Mouse (Mus musculus): ENCODE results near the gene Retsat. TPM values are rescaled to one million over a fixed set of nuclear protein-coding genes. Genes with fewer than 3 reads are reported as not detected.

Retsat gene
- polyA plus RNA-seq, 1 experiment, result 4.0 TPM

GRCm38 (mm10) chr6:72576041-72576440 is 22.2 kb upstream of the Retsat start:
- H3K4me1 ChIP-seq (ENCODE audit: control insufficient read depth, insufficient read depth, low read length), result no peaks in the 10 kb centered on the region
- H3K4me3 ChIP-seq (replicated peaks; ENCODE audit: control insufficient read depth, low read depth, low read length), result no peak overlapping the region
- H3K27ac ChIP-seq (ENCODE audit: control insufficient read depth, insufficient read depth, low read depth, low read length, poor library complexity), result no peak overlapping the region
- WGBS, result 89% methylated on average over 3 of the region's 3 CpGs
- TF ChIP-seq POLR2A (IDR thresholded peaks at IDR 0.05; ENCODE audit: borderline replicate concordance, control insufficient read depth, low read depth, low read length) (no peak), CTCF (IDR thresholded peaks at IDR 0.05; ENCODE audit: control insufficient read depth, insufficient read depth, low read length) (no peak)

DNA sequence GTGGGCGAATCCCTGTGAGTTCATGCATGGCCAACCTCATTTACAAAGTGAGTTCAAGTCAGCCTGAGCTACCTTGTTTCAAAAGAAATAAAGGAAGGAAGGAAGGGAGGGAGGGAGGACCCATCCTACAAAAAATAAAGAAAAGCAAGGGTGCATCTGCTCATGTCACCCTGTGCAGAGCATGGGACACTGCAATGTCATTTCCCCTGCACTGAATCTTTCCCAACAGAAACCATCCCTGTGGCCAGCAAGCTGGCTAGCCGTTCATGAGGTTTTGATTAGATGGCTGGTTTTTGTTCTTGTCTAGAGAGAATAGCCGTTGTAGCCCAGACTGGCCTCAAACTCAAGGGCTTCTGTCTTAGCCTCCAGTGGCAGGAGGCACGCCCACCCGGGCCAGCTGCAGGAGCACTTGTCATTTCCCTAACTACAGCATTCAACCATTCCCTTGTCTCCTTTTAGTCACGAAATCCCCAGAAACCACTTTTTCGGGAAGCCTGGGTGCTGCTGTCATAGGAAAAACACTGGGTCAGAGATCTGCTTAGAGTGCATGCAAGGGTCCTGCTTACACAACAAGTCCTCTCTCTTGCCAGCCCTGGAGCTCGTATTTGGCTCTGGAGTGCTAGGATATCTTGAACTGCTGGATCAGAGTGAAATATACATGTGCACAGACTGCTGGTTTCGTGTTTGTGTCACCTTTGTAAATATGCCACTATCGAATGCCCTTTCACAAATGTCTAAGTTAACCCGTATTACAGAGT is 16.5 kb upstream of the Retsat start:
- Histone ChIP-seq H3K27ac (ENCODE audit: control insufficient read depth, insufficient read depth, low read depth, low read length, poor library complexity) (no peak overlapping the region), H3K4me1 (ENCODE audit: control insufficient read depth, insufficient read depth, low read length) (no peaks in the 10 kb centered on the region), H3K4me3 (replicated peaks; ENCODE audit: control insufficient read depth, low read depth, low read length) (no peak overlapping the region)
- TF ChIP-seq CTCF (IDR thresholded peaks at IDR 0.05; ENCODE audit: control insufficient read depth, insufficient read depth, low read length), result no peak
- no peak for TF ChIP-seq POLR2A (IDR thresholded peaks at IDR 0.05; ENCODE audit: borderline replicate concordance, control insufficient read depth, low read depth, low read length)
- 44% methylated on average over 11 of the region's 11 CpGs for WGBS

GRCm38 (mm10) chr6:72583211-72583839 is 14.9 kb upstream of the Retsat start:
- no peak overlapping the region for H3K27ac ChIP-seq (ENCODE audit: control insufficient read depth, insufficient read depth, low read depth, low read length, poor library complexity)
- H3K4me3 ChIP-seq (replicated peaks; ENCODE audit: control insufficient read depth, low read depth, low read length), result no peak overlapping the region

GRCm38 (mm10) chr6:72584154-72584553 is 14.1 kb upstream of the Retsat start:
- 91% methylated on average over 11 of the region's 11 CpGs for WGBS
- no peak overlapping the region for H3K27ac ChIP-seq (ENCODE audit: control insufficient read depth, insufficient read depth, low read depth, low read length, poor library complexity)

More at GRCm38 (mm10) chr6:72583211-72583839, 14.9 kb upstream of the Retsat start:
- WGBS, result 85% methylated on average over 4 of the region's 4 CpGs
- no peaks in the 10 kb centered on the region for H3K4me1 ChIP-seq (ENCODE audit: control insufficient read depth, insufficient read depth, low read length)
- TF ChIP-seq POLR2A (IDR thresholded peaks at IDR 0.05; ENCODE audit: borderline replicate concordance, control insufficient read depth, low read depth, low read length), result no peak
- TF ChIP-seq CTCF (IDR thresholded peaks at IDR 0.05; ENCODE audit: control insufficient read depth, insufficient read depth, low read length), result no peak

GRCm38 (mm10) chr6:72586701-72587100 is 11.6 kb upstream of the Retsat start:
- 67% methylated on average over 3 of the region's 3 CpGs for WGBS
- TF ChIP-seq POLR2A (IDR thresholded peaks at IDR 0.05; ENCODE audit: borderline replicate concordance, control insufficient read depth, low read depth, low read length) (no peak), CTCF (IDR thresholded peaks at IDR 0.05; ENCODE audit: control insufficient read depth, insufficient read depth, low read length) (no peak)
- H3K27ac ChIP-seq (ENCODE audit: control insufficient read depth, insufficient read depth, low read depth, low read length, poor library complexity), result no peak overlapping the region
- no peaks in the 10 kb centered on the region for H3K4me1 ChIP-seq (ENCODE audit: control insufficient read depth, insufficient read depth, low read length)
- no peak overlapping the region for H3K4me3 ChIP-seq (replicated peaks; ENCODE audit: control insufficient read depth, low read depth, low read length)

More at GRCm38 (mm10) chr6:72584154-72584553, 14.1 kb upstream of the Retsat start:
- Histone ChIP-seq H3K4me1 (ENCODE audit: control insufficient read depth, insufficient read depth, low read length) (no peaks in the 10 kb centered on the region), H3K4me3 (replicated peaks; ENCODE audit: control insufficient read depth, low read depth, low read length) (no peak overlapping the region)
- no peak for TF ChIP-seq POLR2A (IDR thresholded peaks at IDR 0.05; ENCODE audit: borderline replicate concordance, control insufficient read depth, low read depth, low read length)

GRCm38 (mm10) chr6:72588307-72588706 is 10.0 kb upstream of the Retsat start:
- H3K27ac ChIP-seq (ENCODE audit: control insufficient read depth, insufficient read depth, low read depth, low read length, poor library complexity), result no peak overlapping the region
- no peaks in the 10 kb centered on the region for H3K4me1 ChIP-seq (ENCODE audit: control insufficient read depth, insufficient read depth, low read length)
- TF ChIP-seq POLR2A (IDR thresholded peaks at IDR 0.05; ENCODE audit: borderline replicate concordance, control insufficient read depth, low read depth, low read length), result no peak
- TF ChIP-seq CTCF (IDR thresholded peaks at IDR 0.05; ENCODE audit: control insufficient read depth, insufficient read depth, low read length), result no peak
- H3K4me3 ChIP-seq (replicated peaks; ENCODE audit: control insufficient read depth, low read depth, low read length), result no peak overlapping the region

GRCm38 (mm10) chr6:72590111-72590510 is 8.2 kb upstream of the Retsat start:
- H3K4me1 ChIP-seq (ENCODE audit: control insufficient read depth, insufficient read depth, low read length), result no peaks in the 10 kb centered on the region
- H3K4me3 ChIP-seq (replicated peaks; ENCODE audit: control insufficient read depth, low read depth, low read length), result no peak overlapping the region
- H3K27ac ChIP-seq (ENCODE audit: control insufficient read depth, insufficient read depth, low read depth, low read length, poor library complexity), result no peak overlapping the region
- TF ChIP-seq POLR2A (IDR thresholded peaks at IDR 0.05; ENCODE audit: borderline replicate concordance, control insufficient read depth, low read depth, low read length) (no peak), CTCF (IDR thresholded peaks at IDR 0.05; ENCODE audit: control insufficient read depth, insufficient read depth, low read length) (no peak)

DNA sequence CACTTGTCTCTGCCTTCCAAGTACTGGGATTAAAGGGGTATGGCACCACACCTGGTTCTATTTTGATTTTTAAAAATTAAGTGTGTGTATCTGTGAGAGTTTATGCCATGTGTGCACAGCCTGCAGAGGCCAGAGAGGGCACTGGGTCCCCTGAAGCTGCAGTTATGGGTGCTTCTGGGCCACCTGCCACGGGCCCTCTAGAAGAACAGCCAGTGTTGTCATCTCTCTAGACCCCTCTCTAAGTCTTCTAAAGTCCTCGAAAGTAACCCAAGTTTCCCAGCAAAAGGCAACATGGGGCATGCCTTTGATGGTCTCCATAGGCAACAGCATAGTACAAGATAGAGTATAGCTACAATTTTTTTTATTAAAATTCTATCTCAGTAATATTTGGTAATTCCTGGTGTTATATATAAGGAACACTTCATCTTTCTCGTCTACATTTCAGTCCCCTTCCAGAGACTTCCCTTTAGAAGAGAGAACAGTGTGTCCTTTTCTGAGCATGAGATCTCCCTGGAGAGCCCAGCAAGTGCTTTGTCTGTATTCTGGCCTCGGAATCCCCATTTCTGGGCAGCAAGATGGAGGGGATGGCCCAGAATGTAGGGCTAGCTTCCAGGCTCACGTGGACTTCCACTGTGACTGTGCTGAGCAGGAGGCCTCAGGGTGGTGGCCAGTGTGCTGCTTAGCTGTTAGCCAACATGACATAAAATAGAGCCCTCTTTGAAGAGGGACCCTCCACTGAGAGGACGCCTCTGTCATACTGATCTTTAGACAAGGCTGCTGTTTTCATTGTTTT is 5.1 kb upstream of the Retsat start:
- Histone ChIP-seq H3K4me1 (ENCODE audit: control insufficient read depth, insufficient read depth, low read length) (peaks cover 2% of the 10 kb centered on the region), H3K27ac (ENCODE audit: control insufficient read depth, insufficient read depth, low read depth, low read length, poor library complexity) (no peak overlapping the region), H3K4me3 (replicated peaks; ENCODE audit: control insufficient read depth, low read depth, low read length) (no peak overlapping the region)
- WGBS, result 83% methylated on average over 6 of the region's 6 CpGs
- TF ChIP-seq POLR2A (IDR thresholded peaks at IDR 0.05; ENCODE audit: borderline replicate concordance, control insufficient read depth, low read depth, low read length) (no peak), CTCF (IDR thresholded peaks at IDR 0.05; ENCODE audit: control insufficient read depth, insufficient read depth, low read length) (no peak)

Data from bone marrow, adult 2 months (tissue).